Comparison of ENCODE assay signal across 9 mouse cellular contexts in the genomic region with DNA sequence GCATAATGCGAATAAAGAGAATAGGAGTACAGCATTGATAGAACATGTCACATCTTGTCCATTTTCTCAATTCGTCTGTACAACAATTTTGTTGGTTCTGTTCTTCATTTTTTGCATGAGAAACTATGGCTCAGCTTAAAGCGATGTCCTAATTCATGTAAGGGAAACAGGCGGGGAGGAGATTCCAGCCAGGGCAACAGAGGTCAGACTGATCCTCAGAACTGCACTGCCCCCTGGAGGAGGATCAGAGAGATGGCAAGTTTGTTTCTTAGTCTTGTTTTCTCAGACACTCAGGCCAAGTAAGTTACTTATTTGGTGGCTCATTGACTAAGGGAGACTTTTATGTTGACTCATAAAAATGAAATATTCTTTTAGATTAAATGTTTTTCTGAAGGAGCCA.
DNase-seq lines count a peak whose midpoint lies in the region; ATAC-seq and TF ChIP-seq lines count a peak whose summit lies in the region.
"Had no signal": no experiment of that assay in that cellular context is flagged by ENCODE, and none has a peak within 500 bp of the region (broad histone marks: within the 10 kb centered on the region; RNA-seq: fewer than 3 reads in every experiment).

No protein-coding gene starts in this region.

- TF ChIP-seq CTCF in kidney, adult 2 months (conservative IDR thresholded peaks at IDR 0.05; ENCODE audit: insufficient read depth, insufficient read length, low read depth, low read length): peak; percentile 79
- peak; percentile 75 to 85 (median 75) for TF ChIP-seq CTCF in MEL (IDR thresholded peaks at IDR 0.05 in 2 of 3, conservative IDR thresholded peaks at IDR 0.05 in 1 of 3; ENCODE audit: control insufficient read depth in 1 of 3, insufficient read depth in 1 of 3, low read depth in 2 of 3, low read length in 3 of 3, poor library complexity in 1 of 3, severe bottlenecking in 1 of 3)

- TF ChIP-seq EP300 in MEL (IDR thresholded peaks at IDR 0.05; ENCODE audit: low read depth in 1 of 2, low read length in 2 of 2): no peak

- H3K27ac ChIP-seq in kidney, adult 2 months (ENCODE audit: insufficient read depth, low read depth, low read length): no peak overlapping the region
- H3K27ac ChIP-seq in kidney, embryonic 16.5 days (ENCODE audit: low read length): no peak overlapping the region
- no peak overlapping the region for H3K27ac ChIP-seq in MEL (ENCODE audit: control insufficient read depth, low read depth, low read length)
- H3K27ac ChIP-seq: neural tube, embryonic 12.5 days had no signal

- peaks cover 11% of the 10 kb centered on the region for H3K4me1 ChIP-seq in kidney, adult 2 months (ENCODE audit: control insufficient read depth, insufficient read depth, low read length)
- peaks cover 12% of the 10 kb centered on the region; the same call in 1 of the 2 replicates for H3K4me1 ChIP-seq in kidney, embryonic 16.5 days (ENCODE audit: insufficient read depth, low read length)
- peaks cover 0 to 7% of the 10 kb centered on the region in 2 experiments; a peak in 2 of 4 replicates for H3K4me1 ChIP-seq in MEL (ENCODE audit: control insufficient read depth in 1 of 2, insufficient read depth in 2 of 2, low read length in 2 of 2)
- H3K4me1 ChIP-seq: neural tube, embryonic 12.5 days had no signal

- TF ChIP-seq POLR2A in kidney, adult 2 months (IDR thresholded peaks at IDR 0.05; ENCODE audit: low read depth, low read length): no peak
- TF ChIP-seq POLR2A in MEL (IDR thresholded peaks at IDR 0.05; ENCODE audit: control insufficient read depth in 1 of 2, insufficient read depth in 1 of 2, low read depth in 1 of 2, low read length in 2 of 2, poor library complexity in 1 of 2): no peak

- H3K36me3 ChIP-seq in kidney, adult 2 months (ENCODE audit: control insufficient read depth, insufficient read depth, low read length): no peaks in the 10 kb centered on the region
- H3K36me3 ChIP-seq in kidney, embryonic 16.5 days (ENCODE audit: insufficient read depth, low read length): no peaks in the 10 kb centered on the region
- H3K36me3 ChIP-seq in MEL (ENCODE audit: control insufficient read depth in 1 of 2, insufficient read depth in 2 of 2, low read length in 2 of 2): peaks cover 0 to 3% of the 10 kb centered on the region in 2 experiments; a peak in 2 of 4 replicates
- H3K36me3 ChIP-seq in splenic B cell, adult 2 months (ENCODE audit: control insufficient read depth, insufficient read depth, low read length, poor library complexity, severe bottlenecking): no peaks in the 10 kb centered on the region
- H3K36me3 ChIP-seq: neural tube, embryonic 12.5 days had no signal

- no peak for ATAC-seq in kidney, embryonic 16.5 days (ENCODE audit: low FRiP score, low TSS enrichment)
- peak; percentile 90 for ATAC-seq in common myeloid progenitor, adult 5-6 weeks (replicated peaks; ENCODE audit: low read depth, poor library complexity, severe bottlenecking)

- H3K9ac ChIP-seq in kidney, embryonic 16.5 days (replicated peaks; ENCODE audit: low read length): no peak overlapping the region
- no peak overlapping the region for H3K9ac ChIP-seq in MEL (ENCODE audit: control insufficient read depth, low read depth, low read length, poor library complexity, severe bottlenecking)
- H3K9ac ChIP-seq: neural tube, embryonic 12.5 days had no signal

- TF ChIP-seq RAD21 in MEL (IDR thresholded peaks at IDR 0.05; ENCODE audit: low read depth, low read length): peak; percentile 89

- H3K9me3 ChIP-seq in kidney, embryonic 16.5 days (ENCODE audit: low read length): no peaks in the 10 kb centered on the region
- no peaks in the 10 kb centered on the region for H3K9me3 ChIP-seq in MEL (replicated peaks; ENCODE audit: insufficient read depth, low read length)
- H3K9me3 ChIP-seq: neural tube, embryonic 12.5 days had no signal

- WGBS in kidney, adult 2 months: 49% methylated on average over 4 of the region's 4 CpGs
- 54% methylated on average over 4 of the region's 4 CpGs for WGBS in kidney, embryonic 16.5 days

- peak; percentile 69 for DNase-seq in kidney, adult 2 months
- DNase-seq in MEL (ENCODE audit: low read depth, low spot score): peak; percentile 73
- peak; percentile 57 to 78 for DNase-seq in kidney, postnatal 36 days
- peak; percentile 70 for DNase-seq in splenic B cell, adult 2 months (ENCODE audit: low read depth, low spot score)
- no peak for DNase-seq in layer of hippocampus, adult 9-11 months
- no peak for DNase-seq in spleen, postnatal 14 days (ENCODE audit: low spot score in 2 of 2)

- H3K4me3 ChIP-seq in kidney, adult 2 months (ENCODE audit: insufficient read depth, low read depth, low read length): no peak overlapping the region
- H3K4me3 ChIP-seq in kidney, embryonic 16.5 days (ENCODE audit: low read length): no peak overlapping the region
- H3K4me3 ChIP-seq in MEL (ENCODE audit: control insufficient read depth in 1 of 2, insufficient read depth in 1 of 2, low read depth in 2 of 2, low read length in 2 of 2): no peak overlapping the region
- H3K4me3 ChIP-seq: neural tube, embryonic 12.5 days had no signal

- H3K79me2 ChIP-seq in MEL (ENCODE audit: control insufficient read depth, insufficient read depth, low read length, poor library complexity): no peaks in the 10 kb centered on the region

- no peaks in the 10 kb centered on the region for H3K27me3 ChIP-seq in kidney, adult 2 months (replicated peaks; ENCODE audit: control insufficient read depth, insufficient read depth, low read length)
- no peaks in the 10 kb centered on the region for H3K27me3 ChIP-seq in kidney, embryonic 16.5 days (ENCODE audit: insufficient read depth, low read length)
- H3K27me3 ChIP-seq in MEL (ENCODE audit: control insufficient read depth in 1 of 2, insufficient read depth in 2 of 2, low read length in 2 of 2): no peaks in the 10 kb centered on the region
- no peaks in the 10 kb centered on the region for H3K27me3 ChIP-seq in splenic B cell, adult 2 months (ENCODE audit: control insufficient read depth, insufficient read depth, low read length, poor library complexity, severe bottlenecking)
- H3K27me3 ChIP-seq: neural tube, embryonic 12.5 days had no signal

- H3K4me2 ChIP-seq in kidney, embryonic 16.5 days (replicated peaks; ENCODE audit: low read depth, low read length): no peak overlapping the region
- H3K4me2 ChIP-seq: neural tube, embryonic 12.5 days had no signal

TF ChIP-seq in MEL, 35 proteins besides CTCF, POLR2A, EP300 and RAD21:
- TF ChIP-seq UBTF (IDR thresholded peaks at IDR 0.05; ENCODE audit: borderline replicate concordance, insufficient read depth, low read depth, low read length) (no peak), RCOR1 (IDR thresholded peaks at IDR 0.05; ENCODE audit: low read depth, low read length) (no peak), HCFC1 (IDR thresholded peaks at IDR 0.05; ENCODE audit: low read depth, low read length) (no peak), ZC3H11A (IDR thresholded peaks at IDR 0.05; ENCODE audit: low read depth, low read length) (peak; percentile 78), ZMIZ1 (IDR thresholded peaks at IDR 0.05; ENCODE audit: low read depth, low read length) (no peak), ZNF384 (IDR thresholded peaks at IDR 0.05; ENCODE audit: low read depth, low read length) (no peak), SMC3 (IDR thresholded peaks at IDR 0.05; ENCODE audit: low read depth, low read length) (peak; percentile 82), E2F4 (IDR thresholded peaks at IDR 0.05; ENCODE audit: borderline replicate concordance, low read depth, low read length) (no peak)

Comparison
In these comparisons a context has a peak if more than half of its experiments do, and no peak if none do; other contexts are left out.
1. DNase-seq: peak in kidney, adult 2 months (single experiment), MEL (single experiment), kidney, postnatal 36 days (2 of 2) and splenic B cell, adult 2 months (single experiment); none in layer of hippocampus, adult 9-11 months (single experiment) and spleen, postnatal 14 days (0 of 2).